Mouse (Mus musculus) stomach, postnatal 0 days (tissue): ENCODE measurements around the gene Rab10. TPM values are rescaled to one million over a fixed set of nuclear protein-coding genes. Genes with fewer than 3 reads are reported as not detected.

Experiments
- ATAC-seq: fragments of 200-750 bp; cut with Nextera tagmentation; 2 replicates; pipeline ENCODE4 v1.8.0; 2017; ENCODE audit not compliant: low FRiP score, low TSS enrichment
- DNase-seq: peaks from one replicate; pipeline ENCODE4 v3.0.0-alpha.2; 2016; ENCODE audit warnings: low spot score
- H3K27ac ChIP-seq: fragments of 300-500 bp; sonication (generic); replicated peaks from 2 replicates; pipeline ENCODE4 v1.5.1; 2014; ENCODE audit warnings: mild to moderate bottlenecking, control low read depth
- H3K27me3 ChIP-seq: fragments of 300-500 bp; sonication (generic); 2 replicates; pipeline ENCODE4 v1.6.1; 2014; ENCODE audit warnings: low read length; ENCODE audit not compliant: control insufficient read depth, insufficient read depth
- H3K36me3 ChIP-seq: fragments of 300-500 bp; sonication (generic); 2 replicates; pipeline ENCODE4 v1.6.1; 2014; ENCODE audit warnings: low read length, mixed read lengths; ENCODE audit not compliant: control insufficient read depth, insufficient read depth
- H3K4me1 ChIP-seq: fragments of 300-500 bp; sonication (generic); replicated peaks from 2 replicates; pipeline ENCODE4 v1.6.1; 2014; ENCODE audit warnings: antibody characterized with exemption; ENCODE audit not compliant: control insufficient read depth, insufficient read depth
- H3K4me2 ChIP-seq: fragments of 300-500 bp; sonication (generic); replicated peaks from 2 replicates; pipeline ENCODE4 v1.6.1; 2014; ENCODE audit warnings: low read depth, mild to moderate bottlenecking, control low read depth, moderate library complexity
- H3K4me3 ChIP-seq: fragments of 300-500 bp; sonication (generic); 2 replicates; pipeline ENCODE4 v1.5.1; 2014; ENCODE audit warnings: low read depth, low read length, control low read depth
- H3K9ac ChIP-seq: fragments of 300-500 bp; sonication (generic); 2 replicates; pipeline ENCODE4 v1.6.1; 2014; ENCODE audit warnings: mild to moderate bottlenecking, low read length, control low read depth, mixed read lengths
- H3K9me3 ChIP-seq: fragments of 300-500 bp; sonication (generic); 2 replicates; pipeline ENCODE4 v1.6.1; 2016; ENCODE audit warnings: low read length; ENCODE audit not compliant: control insufficient read depth
- CTCF ChIP-seq: IDR thresholded peaks from 2 replicates; pipeline ENCODE4 v1.5.1; 2016; ENCODE audit warnings: antibody characterized with exemption, low read depth, mild to moderate bottlenecking, moderate library complexity
- EP300 ChIP-seq: optimal IDR thresholded peaks from 2 replicates; pipeline ENCODE3; 2016; ENCODE audit warnings: antibody characterized with exemption
- WGBS: fragments of 180-500 bp; shearing (Covaris S2); extraction: QIAGEN DNeasy Blood & Tissue Kit; methylation state at CpG from one replicate; pipeline ENCODE4 v1.1.7; 2014; 5-methylcytosine and 5-hydroxymethylcytosine counted together
- polyA plus RNA-seq: library from polyadenylated mRNA; unstranded; fragments of >200 nt; fragmentation: Nextera tagmentation; extraction: Ambion mirVana; gene quantifications from 2 replicates; pipeline ENCODE4 v1.2.1, GENCODE M21; 2015

Gene Rab10
- polyA plus RNA-seq, 1 experiment from 2014 or later, result 83.9 TPM

DNA sequence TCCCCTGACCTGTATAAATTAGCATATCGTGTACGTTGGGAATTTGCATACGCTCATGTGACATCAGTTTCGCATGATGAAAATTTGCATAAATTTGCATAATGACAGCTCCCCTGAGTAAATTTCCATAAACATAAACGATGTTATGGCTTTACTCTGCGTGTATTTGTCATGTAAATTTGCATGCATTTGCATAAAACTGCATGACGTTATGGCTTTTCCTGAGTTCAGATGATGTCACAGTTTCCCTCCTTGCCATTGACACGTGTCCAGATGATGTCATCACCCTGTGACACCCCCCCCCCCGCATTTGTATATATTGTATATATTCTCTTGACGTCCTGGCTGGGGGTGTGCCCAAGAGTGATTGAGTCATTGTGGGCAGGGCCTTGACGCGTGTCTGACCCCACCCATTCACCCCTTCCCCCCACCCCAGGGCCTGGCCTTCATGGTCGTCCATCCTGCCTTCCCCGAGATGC, 73.6 kb downstream of the Rab10 start:
- H3K4me2 ChIP-seq, result peak overlapping the region; percentile 68
- peak overlapping the region; percentile 92; the same call in 1 of the 2 replicates for H3K27ac ChIP-seq
- peaks cover 7% of the 10 kb centered on the region for H3K36me3 ChIP-seq
- TF ChIP-seq CTCF (no peak), EP300 (no peak)
- H3K9ac ChIP-seq, result peak overlapping the region; percentile 62; the same call in 1 of the 2 replicates
- no peaks in the 10 kb centered on the region for H3K27me3 ChIP-seq
- peak; percentile 27 for DNase-seq
- no peak for ATAC-seq
- WGBS, result 61% methylated on average over 14 of the region's 14 CpGs
- H3K4me1 ChIP-seq, result no peaks in the 10 kb centered on the region
- H3K9me3 ChIP-seq, result no peaks in the 10 kb centered on the region
- H3K4me3 ChIP-seq, result peak overlapping the region; percentile 60

DNA sequence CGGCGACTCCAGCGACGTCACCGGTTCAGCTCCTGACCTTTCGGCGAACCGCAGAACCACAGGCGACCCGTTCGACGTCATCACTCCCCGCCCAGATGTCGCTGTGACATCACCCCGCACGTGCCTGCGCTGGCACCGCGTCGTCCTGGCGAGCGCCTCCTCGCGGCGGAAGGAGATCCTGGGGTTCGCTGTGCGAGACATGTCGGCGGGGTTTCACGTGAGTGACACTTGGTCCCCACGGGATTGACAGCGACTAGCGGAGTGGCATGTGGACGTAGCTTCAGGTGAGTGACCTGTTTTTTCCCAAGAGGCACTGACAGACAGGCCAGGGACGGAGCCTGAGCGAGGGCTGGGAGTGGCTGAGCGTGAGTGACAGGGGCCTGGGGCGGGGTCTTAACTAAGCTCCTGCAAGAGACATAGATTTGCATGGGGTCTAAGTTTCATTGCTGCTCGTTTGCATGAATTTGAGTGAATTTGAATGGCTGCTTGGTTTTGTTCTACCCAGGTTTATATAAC, 74.1 kb downstream of the Rab10 start:
- DNase-seq (peak; percentile 92), ATAC-seq (peak; percentile 83)
- Histone ChIP-seq H3K4me1 (no peaks in the 10 kb centered on the region), H3K27ac (peak overlapping the region; percentile 92), H3K27me3 (no peaks in the 10 kb centered on the region), H3K4me2 (peak overlapping the region; percentile 68), H3K4me3 (peak overlapping the region; percentile 60), H3K36me3 (peaks cover 7% of the 10 kb centered on the region), H3K9me3 (no peaks in the 10 kb centered on the region), H3K9ac (peak overlapping the region; percentile 62)
- WGBS, result 16% methylated on average over 39 of the region's 39 CpGs
- TF ChIP-seq CTCF (peak; percentile 93), EP300 (peak; percentile 9)

DNA sequence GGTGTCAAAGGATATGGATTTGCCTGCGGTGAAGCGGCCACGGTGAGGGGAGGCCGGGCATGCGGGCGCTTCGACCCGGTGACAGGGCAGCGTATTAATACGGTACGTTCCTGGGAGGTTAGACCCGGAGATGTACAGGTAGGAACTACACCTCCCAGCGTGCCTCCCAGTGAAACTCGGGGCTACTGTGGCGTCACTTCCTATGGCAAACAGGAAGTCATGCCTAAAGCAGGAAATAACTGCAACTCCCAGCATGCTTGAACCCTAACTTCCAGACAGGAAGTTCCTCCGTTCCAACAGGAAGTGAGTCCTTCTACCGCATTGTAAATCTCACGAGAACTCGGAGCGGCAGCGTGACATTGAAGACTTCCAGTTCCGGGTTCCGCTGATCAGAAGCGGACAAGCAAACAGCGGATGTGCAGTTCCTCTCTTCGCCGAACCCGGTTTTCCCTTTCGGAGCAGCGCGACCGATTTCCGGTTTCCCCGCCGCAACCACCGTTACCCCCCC, 74.6 kb downstream of the Rab10 start:
- H3K4me2 ChIP-seq, result peak overlapping the region; percentile 68
- no peaks in the 10 kb centered on the region for H3K9me3 ChIP-seq
- H3K36me3 ChIP-seq, result peaks cover 7% of the 10 kb centered on the region
- H3K9ac ChIP-seq, result peak overlapping the region; percentile 62
- no peaks in the 10 kb centered on the region for H3K27me3 ChIP-seq
- peak; percentile 92 for ATAC-seq
- H3K4me3 ChIP-seq, result peak overlapping the region; percentile 60
- peak; percentile 88 for DNase-seq
- peak overlapping the region; percentile 92 for H3K27ac ChIP-seq
- H3K4me1 ChIP-seq, result no peaks in the 10 kb centered on the region
- TF ChIP-seq EP300 (peak; percentile 92), CTCF (no peak)
- WGBS, result 18% methylated on average over 33 of the region's 36 CpGs

DNA sequence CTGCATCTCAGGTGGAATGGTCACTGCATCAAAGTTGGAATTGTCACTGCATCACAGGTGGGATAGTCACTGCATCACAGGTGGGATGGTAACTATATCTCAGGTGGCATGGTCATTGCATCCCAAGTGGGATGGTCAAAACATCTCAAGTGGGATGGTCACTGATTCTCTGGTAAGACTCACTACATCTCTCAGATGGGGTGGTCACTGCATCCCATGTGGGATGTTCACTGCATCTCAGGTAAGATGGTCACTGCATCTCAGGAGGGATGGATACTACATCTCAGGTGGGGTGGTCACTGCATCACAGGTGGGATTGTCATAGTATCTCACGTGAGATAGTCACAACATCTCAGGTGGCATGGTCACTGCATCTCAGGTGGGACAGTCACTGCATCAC, 75.7 kb downstream of the Rab10 start:
- WGBS, result 88% methylated on average over 1 of the region's 1 CpGs
- no peaks in the 10 kb centered on the region for H3K9me3 ChIP-seq
- ATAC-seq (no peak), DNase-seq (no peak)
- no peaks in the 10 kb centered on the region for H3K4me1 ChIP-seq
- H3K36me3 ChIP-seq, result peaks cover 5% of the 10 kb centered on the region
- H3K9ac ChIP-seq, result no peak overlapping the region
- no peaks in the 10 kb centered on the region for H3K27me3 ChIP-seq
- H3K4me2 ChIP-seq, result no peak overlapping the region
- no peak overlapping the region for H3K4me3 ChIP-seq
- no peak for TF ChIP-seq EP300
- no peak for TF ChIP-seq CTCF
- no peak overlapping the region for H3K27ac ChIP-seq

GRCm38 (mm10) chr12:3223352-3223751, 86.4 kb downstream of the Rab10 start:
- Histone ChIP-seq H3K9ac (no peak overlapping the region), H3K4me3 (no peak overlapping the region), H3K4me1 (no peaks in the 10 kb centered on the region), H3K27ac (no peak overlapping the region), H3K36me3 (no peaks in the 10 kb centered on the region), H3K27me3 (no peaks in the 10 kb centered on the region), H3K4me2 (no peak overlapping the region), H3K9me3 (no peaks in the 10 kb centered on the region)
- WGBS, result 64% methylated on average over 2 of the region's 2 CpGs
- DNase-seq (no peak), ATAC-seq (no peak)
- TF ChIP-seq EP300, result no peak
- no peak for TF ChIP-seq CTCF

GRCm38 (mm10) chr12:3210181-3210580, 99.6 kb downstream of the Rab10 start:
- no peaks in the 10 kb centered on the region for H3K9me3 ChIP-seq
- H3K4me3 ChIP-seq, result no peak overlapping the region
- no peaks in the 10 kb centered on the region for H3K4me1 ChIP-seq
- DNase-seq (no peak), ATAC-seq (no peak)
- TF ChIP-seq EP300 (no peak), CTCF (peak; percentile 37)
- H3K27ac ChIP-seq, result no peak overlapping the region
- no peak overlapping the region for H3K9ac ChIP-seq
- H3K27me3 ChIP-seq, result no peaks in the 10 kb centered on the region
- no peak overlapping the region for H3K4me2 ChIP-seq
- WGBS, result 58% methylated on average over 2 of the region's 2 CpGs
- no peaks in the 10 kb centered on the region for H3K36me3 ChIP-seq
